Mouse (Mus musculus) thymus, adult 18-20 months (tissue): Measurements from ENCODE around the gene Qsox1.

Source experiments
- DNase-seq, 2 experiments: peaks; one replicate each; pipeline ENCODE4 v3.0.0; 2022; ENCODE audit warnings: mixed read lengths in 2 of 2

Gene Qsox1

DNA sequence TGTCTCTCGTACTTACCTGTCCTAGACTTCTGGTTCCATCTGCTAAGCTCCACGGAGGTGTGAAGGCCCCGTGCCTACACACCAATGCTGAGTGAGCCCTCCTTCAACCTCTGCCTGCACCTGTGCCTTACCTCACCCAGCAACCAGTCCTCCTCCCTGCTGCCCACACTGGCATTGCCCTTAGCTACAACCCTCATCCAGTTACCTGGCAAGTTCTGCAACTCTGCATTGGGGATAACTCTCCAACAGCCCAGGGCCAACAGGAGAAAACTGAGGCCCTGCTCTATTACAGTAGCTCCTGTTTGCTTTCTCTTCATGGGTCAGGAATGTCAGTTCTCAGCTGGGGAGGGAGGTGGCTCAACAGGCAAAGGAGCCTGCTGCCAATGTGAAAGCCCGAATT is 14.7 kb downstream of the Qsox1 start:
- no peak for DNase-seq

- DNase-seq, result no peak
Observed at GRCm38 (mm10) chr1:155797425-155797824, 15.3 kb downstream of the Qsox1 start.

- no peak for DNase-seq
Observed at GRCm38 (mm10) chr1:155796757-155797405, 15.8 kb downstream of the Qsox1 start.

GRCm38 (mm10) chr1:155795791-155796233 is 16.9 kb downstream of the Qsox1 start:
- DNase-seq, result no peak

DNA sequence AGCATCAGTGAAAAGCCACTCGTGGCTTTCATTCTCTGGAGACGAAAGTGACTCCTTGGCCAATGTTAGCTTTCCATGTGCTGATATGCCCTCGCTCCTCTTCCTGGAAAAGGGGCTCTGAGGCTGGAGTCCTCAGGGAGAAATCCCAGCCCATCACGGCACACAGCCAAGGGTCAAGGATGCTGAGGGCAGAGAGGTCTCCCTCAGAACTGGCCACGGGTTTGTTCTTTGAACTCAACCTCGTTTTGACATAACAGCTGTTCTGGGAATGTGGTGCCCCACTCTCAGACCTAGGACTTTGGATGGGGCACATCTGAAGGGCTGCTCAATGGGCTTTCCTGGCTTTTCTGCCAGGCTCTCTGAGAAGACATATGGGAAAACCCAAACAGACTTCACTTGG is 17.8 kb downstream of the Qsox1 start:
- DNase-seq, result no peak

DNA sequence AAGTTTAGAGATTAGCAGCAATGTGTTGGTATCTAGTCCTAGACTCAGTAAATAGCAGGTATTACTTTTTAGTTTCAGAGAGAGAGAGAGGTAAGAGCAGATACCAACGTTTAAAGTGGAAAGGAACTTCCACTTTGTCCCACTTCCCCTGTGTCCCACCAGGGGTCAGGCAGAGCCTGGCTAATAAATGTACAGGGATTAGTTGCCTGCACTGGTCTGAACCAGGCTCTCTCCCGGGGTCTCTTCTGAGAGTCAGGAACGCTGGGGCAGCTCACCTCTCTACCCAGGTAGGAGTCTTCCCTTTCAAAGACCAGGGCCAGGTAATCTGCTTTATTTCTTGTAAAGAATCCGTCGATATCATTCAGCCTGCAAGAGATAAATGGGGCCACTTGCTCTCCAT is 20.8 kb downstream of the Qsox1 start:
- no peak for DNase-seq

- DNase-seq, result no peak
Observed at GRCm38 (mm10) chr1:155790111-155790974, 22.3 kb downstream of the Qsox1 start.

- DNase-seq, result no peak
Observed at GRCm38 (mm10) chr1:155785886-155786285, 26.8 kb downstream of the Qsox1 start.

- DNase-seq, result peak in 1 of 2 experiments; percentile 34
Observed at GRCm38 (mm10) chr1:155784343-155785205, 28.1 kb downstream of the Qsox1 start.

GRCm38 (mm10) chr1:155782382-155782781 is 30.3 kb downstream of the Qsox1 start:
- DNase-seq, result peak; percentile 39 to 60

DNA sequence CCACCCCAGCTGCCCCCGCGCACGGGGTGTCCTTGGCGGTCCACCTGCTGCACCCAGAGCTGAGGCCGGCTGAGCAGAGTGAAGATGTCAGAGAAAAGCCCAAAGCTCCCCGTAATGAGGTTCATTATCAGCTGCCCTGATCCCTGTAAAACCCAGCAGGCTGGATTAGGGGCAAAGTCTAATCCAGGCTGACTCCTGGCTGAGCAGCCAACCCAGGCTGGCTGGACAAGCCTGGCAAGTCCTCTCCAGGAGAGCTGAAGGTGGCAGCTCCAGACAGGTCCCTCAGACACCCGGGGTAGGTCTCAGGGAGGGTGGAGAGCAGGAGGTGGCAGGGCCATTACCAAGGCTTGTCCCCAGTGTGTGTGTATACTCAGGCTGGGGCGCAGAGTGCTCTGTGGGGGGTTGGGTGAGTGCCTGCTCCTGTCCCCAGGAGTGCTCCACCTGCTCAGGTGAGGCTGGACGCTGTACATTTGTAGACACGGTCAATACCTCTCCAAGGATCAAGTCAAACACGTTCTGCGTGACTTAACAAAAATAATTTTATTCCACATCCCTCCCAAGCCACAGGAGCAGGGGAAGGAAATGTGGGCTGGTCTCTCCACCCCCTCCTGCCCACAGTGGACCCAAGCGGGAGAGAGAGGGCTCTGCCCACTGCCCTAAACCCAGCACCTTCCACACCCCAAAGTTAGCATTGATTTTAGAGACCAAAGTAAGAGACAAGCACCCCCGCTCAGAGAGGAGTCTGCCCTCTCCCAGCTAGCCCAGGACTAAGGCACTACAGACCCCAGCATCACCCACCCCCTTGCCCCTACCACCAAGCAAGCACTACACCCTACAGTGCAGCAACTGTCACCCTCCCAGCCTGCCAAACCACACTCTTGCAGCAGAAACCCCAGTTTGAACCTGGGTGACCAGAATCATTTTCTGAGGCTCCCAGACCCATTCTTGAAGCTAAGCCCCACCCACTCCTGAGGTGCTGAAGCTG is 34.8 kb downstream of the Qsox1 start:
- DNase-seq, result no peak

DNA sequence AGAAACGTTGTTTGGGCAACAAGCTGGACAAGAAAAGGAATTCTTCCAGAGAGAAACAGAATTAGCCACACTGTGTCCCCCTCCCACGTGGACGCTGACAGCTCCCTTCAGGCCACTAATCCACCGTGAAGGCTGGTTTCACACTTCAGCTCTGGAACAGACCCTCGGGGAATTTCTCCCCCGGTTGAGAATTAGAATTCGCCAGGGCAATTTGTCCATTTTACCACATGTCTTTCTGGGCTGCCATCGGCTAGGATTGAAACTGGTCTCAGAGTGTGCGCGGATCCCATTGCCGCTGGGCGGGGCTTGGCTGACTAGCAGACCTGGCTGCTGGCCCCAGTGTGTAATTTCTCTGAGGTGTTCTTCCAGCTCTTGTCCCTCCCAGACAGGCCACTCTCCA is 53.5 kb downstream of the Qsox1 start:
- DNase-seq, result no peak

- no peak for DNase-seq
Observed at GRCm38 (mm10) chr1:155758711-155759110, 54.0 kb downstream of the Qsox1 start.

GRCm38 (mm10) chr1:155757621-155758020 is 55.1 kb downstream of the Qsox1 start:
- DNase-seq, result no peak

DNA sequence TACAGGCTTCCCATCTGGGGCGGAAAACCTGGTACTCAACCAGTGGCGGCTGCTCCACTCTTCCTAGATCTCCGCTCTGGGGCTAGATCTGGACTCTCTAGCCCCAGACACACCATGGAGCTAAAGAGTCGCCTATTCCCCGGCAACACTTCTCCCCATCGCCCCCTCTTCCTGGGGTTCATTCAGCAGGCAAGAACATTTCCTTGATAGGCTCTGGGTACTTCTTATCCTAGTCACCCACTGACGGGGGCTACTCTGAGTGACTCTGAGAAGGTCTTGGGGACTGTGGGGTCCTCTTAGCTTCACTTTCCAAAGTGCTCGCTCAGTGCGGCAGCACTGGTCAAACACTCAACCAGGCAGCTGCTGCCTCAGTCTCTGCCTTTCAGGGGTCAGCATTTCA is 59.3 kb downstream of the Qsox1 start:
- DNase-seq, result no peak

- no peak for DNase-seq
Observed at GRCm38 (mm10) chr1:155751484-155752255, 61.0 kb downstream of the Qsox1 start, which contains the start of gene Lhx4. Gene Lhx4, minus strand, starts transcription at chr1:155751684.

DNA sequence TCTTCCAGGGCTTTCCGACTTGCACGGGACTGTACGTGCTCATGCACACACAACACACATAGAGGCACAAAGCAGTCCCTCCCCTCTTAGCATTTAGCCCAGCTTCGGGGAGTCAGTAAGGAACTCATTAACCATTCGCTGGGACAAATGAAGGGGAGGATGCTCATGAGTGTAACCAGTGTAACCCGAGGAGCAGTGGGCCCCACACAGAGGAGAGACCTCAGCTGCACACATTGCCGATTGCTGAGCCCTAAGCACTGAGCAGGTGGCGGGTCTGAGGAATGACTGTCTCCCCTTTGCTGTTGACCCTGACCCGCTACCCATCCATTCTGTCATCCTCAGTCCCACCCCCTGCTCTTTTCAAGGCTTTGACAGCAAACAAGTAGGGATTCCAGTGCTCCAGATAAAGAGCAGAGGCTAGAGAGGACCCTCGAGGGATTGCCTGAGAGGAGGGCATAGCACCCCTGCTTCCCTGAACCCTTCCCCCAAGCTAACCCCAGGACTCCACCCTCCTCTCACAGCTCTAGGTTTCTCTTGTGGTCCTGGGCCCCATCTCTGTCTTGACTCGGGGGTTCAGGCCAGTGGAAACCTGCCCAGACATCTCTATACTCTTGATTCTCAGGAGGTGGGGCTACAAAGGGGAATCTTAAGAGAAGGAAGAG is 62.0 kb downstream of the Qsox1 start:
- no peak for DNase-seq

GRCm38 (mm10) chr1:155747911-155748310 is 64.8 kb downstream of the Qsox1 start:
- no peak for DNase-seq

DNA sequence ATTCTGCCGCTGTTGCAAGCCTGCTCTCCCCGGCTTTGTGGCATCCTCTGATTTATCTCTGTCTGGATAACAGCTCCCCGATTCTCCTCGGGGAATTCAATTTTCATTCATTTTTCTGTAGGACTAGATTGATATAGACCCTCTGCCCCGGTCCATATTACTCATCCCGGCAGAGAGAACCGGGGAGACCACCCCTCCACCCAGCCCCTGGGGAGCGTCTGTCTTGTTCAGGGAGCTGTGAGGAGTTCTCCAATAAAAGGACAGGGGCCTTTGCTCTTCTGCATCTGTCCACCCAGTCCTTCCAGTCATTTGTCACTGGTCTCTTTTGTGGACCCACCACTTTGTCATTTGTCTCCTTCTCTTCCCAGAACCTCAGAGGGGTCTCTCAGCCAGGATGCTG is 65.7 kb downstream of the Qsox1 start:
- DNase-seq, result no peak
